Mouse (Mus musculus): ENCODE measurements around the gene 5031410I06Rik. TPM values are rescaled to one million over a fixed set of nuclear protein-coding genes. Genes with fewer than 3 reads are reported as not detected.
"Not testable (repeated sequence)": the region's sequence is repeated elsewhere in the genome, so short reads cannot be mapped to it uniquely, and the experiment has no call there.

The 5031410I06Rik gene
- not detected in 2 replicates for polyA plus RNA-seq (2012; rRNA removed)

GRCm38 (mm10) chr5:26105262-26105661 is at the start of gene 5031410I06Rik:
TSS of gene 5031410I06Rik (minus strand) at chr5:26105362.
- not testable (repeated sequence) for H3K36me3 ChIP-seq (ENCODE audit: control insufficient read depth, insufficient read depth, low read length); H3K27me3 ChIP-seq (replicated peaks; ENCODE audit: control insufficient read depth, insufficient read depth, low read length); H3K4me3 ChIP-seq (ENCODE audit: insufficient read depth, low read depth, low read length); H3K4me1 ChIP-seq (ENCODE audit: control insufficient read depth, insufficient read depth, low read length); H3K27ac ChIP-seq (ENCODE audit: insufficient read depth, low read depth, low read length); DNase-seq
- no CpG with 5 or more reads among the region's 3 CpGs for WGBS

GRCm38 (mm10) chr5:26142891-26143290 is 37.7 kb upstream of the 5031410I06Rik start:
- H3K36me3 ChIP-seq (ENCODE audit: control insufficient read depth, insufficient read depth, low read length) = no peaks in the 10 kb centered on the region
- H3K27me3 ChIP-seq (replicated peaks; ENCODE audit: control insufficient read depth, insufficient read depth, low read length) = no peaks in the 10 kb centered on the region
- TF ChIP-seq POLR2A (IDR thresholded peaks at IDR 0.05; ENCODE audit: low read depth, low read length) (no peak), CTCF (conservative IDR thresholded peaks at IDR 0.05; ENCODE audit: insufficient read depth, insufficient read length, low read depth, low read length) (no peak)
- WGBS = 47% methylated on average over 6 of the region's 6 CpGs
- no peak for DNase-seq
- H3K4me3 ChIP-seq (ENCODE audit: insufficient read depth, low read depth, low read length) = no peak overlapping the region
- H3K27ac ChIP-seq (ENCODE audit: insufficient read depth, low read depth, low read length) = no peak overlapping the region
- no peaks in the 10 kb centered on the region for H3K4me1 ChIP-seq (ENCODE audit: control insufficient read depth, insufficient read depth, low read length)

GRCm38 (mm10) chr5:26121321-26121720 is 16.2 kb upstream of the 5031410I06Rik start, which contains the start of gene Gm10220:
TSS of gene Gm10220 (minus strand) at chr5:26121421.
- no CpG with 5 or more reads among the region's 3 CpGs for WGBS
- H3K4me3 ChIP-seq (ENCODE audit: insufficient read depth, low read depth, low read length); DNase-seq; H3K36me3 ChIP-seq (ENCODE audit: control insufficient read depth, insufficient read depth, low read length); H3K4me1 ChIP-seq (ENCODE audit: control insufficient read depth, insufficient read depth, low read length); H3K27ac ChIP-seq (ENCODE audit: insufficient read depth, low read depth, low read length); H3K27me3 ChIP-seq (replicated peaks; ENCODE audit: control insufficient read depth, insufficient read depth, low read length): not testable (repeated sequence)

- WGBS = 67% methylated on average over 1 of the region's 1 CpGs
- H3K27ac ChIP-seq (ENCODE audit: insufficient read depth, low read depth, low read length); H3K36me3 ChIP-seq (ENCODE audit: control insufficient read depth, insufficient read depth, low read length); DNase-seq; H3K4me1 ChIP-seq (ENCODE audit: control insufficient read depth, insufficient read depth, low read length); H3K27me3 ChIP-seq (replicated peaks; ENCODE audit: control insufficient read depth, insufficient read depth, low read length); H3K4me3 ChIP-seq (ENCODE audit: insufficient read depth, low read depth, low read length): not testable (repeated sequence)
Measured at GRCm38 (mm10) chr5:26089191-26089590, 16.0 kb downstream of the 5031410I06Rik start, which contains the start of gene Gm10471. TSS of gene Gm10471 (minus strand) at chr5:26089291.

GRCm38 (mm10) chr5:26079023-26079422 is 26.1 kb downstream of the 5031410I06Rik start:
- not testable (repeated sequence) for H3K4me1 ChIP-seq (ENCODE audit: control insufficient read depth, insufficient read depth, low read length); H3K27ac ChIP-seq (ENCODE audit: insufficient read depth, low read depth, low read length); H3K36me3 ChIP-seq (ENCODE audit: control insufficient read depth, insufficient read depth, low read length); DNase-seq; H3K27me3 ChIP-seq (replicated peaks; ENCODE audit: control insufficient read depth, insufficient read depth, low read length); H3K4me3 ChIP-seq (ENCODE audit: insufficient read depth, low read depth, low read length)

GRCm38 (mm10) chr5:26070716-26071115 is 34.4 kb downstream of the 5031410I06Rik start:
- DNase-seq = no peak
- no peaks in the 10 kb centered on the region for H3K27me3 ChIP-seq (replicated peaks; ENCODE audit: control insufficient read depth, insufficient read depth, low read length)
- 91% methylated on average over 24 of the region's 24 CpGs for WGBS

GRCm38 (mm10) chr5:26058481-26058880 is 46.7 kb downstream of the 5031410I06Rik start, which contains the start of gene Gm7347:
TSS of gene Gm7347 (minus strand) at chr5:26058581.
- not testable (repeated sequence) for H3K4me3 ChIP-seq (ENCODE audit: insufficient read depth, low read depth, low read length); DNase-seq; H3K36me3 ChIP-seq (ENCODE audit: control insufficient read depth, insufficient read depth, low read length); H3K27ac ChIP-seq (ENCODE audit: insufficient read depth, low read depth, low read length); H3K27me3 ChIP-seq (replicated peaks; ENCODE audit: control insufficient read depth, insufficient read depth, low read length); H3K4me1 ChIP-seq (ENCODE audit: control insufficient read depth, insufficient read depth, low read length)
- no CpG with 5 or more reads among the region's 2 CpGs for WGBS

More at GRCm38 (mm10) chr5:26070716-26071115, 34.4 kb downstream of the 5031410I06Rik start:
- Histone ChIP-seq H3K36me3 (ENCODE audit: control insufficient read depth, insufficient read depth, low read length) (no peaks in the 10 kb centered on the region), H3K27ac (ENCODE audit: insufficient read depth, low read depth, low read length) (no peak overlapping the region), H3K4me3 (ENCODE audit: insufficient read depth, low read depth, low read length) (no peak overlapping the region), H3K4me1 (ENCODE audit: control insufficient read depth, insufficient read depth, low read length) (no peaks in the 10 kb centered on the region)
- TF ChIP-seq CTCF (conservative IDR thresholded peaks at IDR 0.05; ENCODE audit: insufficient read depth, insufficient read length, low read depth, low read length) (no peak), POLR2A (IDR thresholded peaks at IDR 0.05; ENCODE audit: low read depth, low read length) (no peak)

Other genes starting within 250 kb of the 5031410I06Rik start
- not detected in 2 replicates for gene Gm21663, start 163.0 kb downstream of the 5031410I06Rik start, polyA plus RNA-seq (2012; rRNA removed)
- gene Gm21671, start 150.9 kb downstream of the 5031410I06Rik start, polyA plus RNA-seq (2012; rRNA removed) = not detected in 2 replicates
- not detected in 2 replicates for gene Gm21680, start 132.7 kb downstream of the 5031410I06Rik start, polyA plus RNA-seq (2012; rRNA removed)
- gene Gm21698, start 116.7 kb downstream of the 5031410I06Rik start, polyA plus RNA-seq (2012; rRNA removed) = not detected in 2 replicates
- not detected in 2 replicates for gene Gm1979, start 100.6 kb downstream of the 5031410I06Rik start, polyA plus RNA-seq (2012; rRNA removed)
- gene Gm5862, start 82.4 kb downstream of the 5031410I06Rik start, polyA plus RNA-seq (2012; rRNA removed) = not detected in 2 replicates
- not detected in 2 replicates for gene Speer4a, start 65.8 kb downstream of the 5031410I06Rik start, polyA plus RNA-seq (2012; rRNA removed)
- not detected in 2 replicates for gene Gm7347, start 46.8 kb downstream of the 5031410I06Rik start, polyA plus RNA-seq (2012; rRNA removed)
- not detected in 2 replicates for gene Gm10471, start 16.1 kb downstream of the 5031410I06Rik start, polyA plus RNA-seq (2012; rRNA removed)
- gene Gm10220, start 16.1 kb upstream of the 5031410I06Rik start, polyA plus RNA-seq (2012; rRNA removed) = not detected in 2 replicates
- not detected in 2 replicates for gene Gm7361, start 152.3 kb upstream of the 5031410I06Rik start, polyA plus RNA-seq (2012; rRNA removed)

Data from kidney, adult 2 months (tissue).